Mouse (Mus musculus) G1E (cell line): ENCODE measurements around the gene Igf2bp3. TPM values are rescaled to one million over a fixed set of nuclear protein-coding genes. Genes with fewer than 3 reads are reported as not detected.
A peak's percentile ranks its signal among the peaks of the same experiment; 100 is the strongest.

Experiments
- ATAC-seq: 2 replicates; pipeline ENCODE4 v1.8.0; 2016; ENCODE audit warnings: mild to moderate bottlenecking; ENCODE audit not compliant: insufficient number of reproducible peaks, poor library complexity, low FRiP score, severe bottlenecking; ENCODE audit errors: extremely low read depth
- DNase-seq: peaks from one replicate; pipeline ENCODE4 v3.0.0; 2012; ENCODE audit warnings: low spot score
- H3K27me3 ChIP-seq: 2 replicates; pipeline ENCODE4 v1.6.1; 2012; ENCODE audit warnings: mild to moderate bottlenecking, low read length, inconsistent platforms; ENCODE audit not compliant: insufficient read depth
- H3K36me3 ChIP-seq: replicated peaks from 2 replicates; pipeline ENCODE3; 2012; ENCODE audit warnings: mild to moderate bottlenecking, inconsistent platforms
- H3K4me1 ChIP-seq: 2 replicates; pipeline ENCODE4 v1.6.1; 2012; ENCODE audit warnings: low read depth, low read length, inconsistent platforms, mixed read lengths; ENCODE audit not compliant: insufficient read depth
- H3K4me3 ChIP-seq: 2 replicates; pipeline ENCODE4 v1.5.1; 2012; ENCODE audit warnings: low read depth, mild to moderate bottlenecking, inconsistent platforms, low read length, moderate library complexity, mixed read lengths
- H3K9me3 ChIP-seq: replicated peaks from 2 replicates; pipeline ENCODE4 v1.6.1; 2012; ENCODE audit warnings: inconsistent platforms
- CTCF ChIP-seq: IDR thresholded peaks from 2 replicates; pipeline ENCODE4 v1.5.1; 2012; ENCODE audit warnings: low read depth, low read length, inconsistent platforms, mixed read lengths
- GATA1 ChIP-seq: IDR thresholded peaks from 2 replicates; pipeline ENCODE4 v1.6.1; 2012; ENCODE audit warnings: borderline replicate concordance, low read length, inconsistent platforms, mixed read lengths
- GATA2 ChIP-seq: IDR thresholded peaks from 2 replicates; pipeline ENCODE4 v1.6.1; 2012; ENCODE audit warnings: low read depth, low read length, inconsistent platforms, borderline replicate concordance
- POLR2AphosphoS5 ChIP-seq: IDR thresholded peaks from 2 replicates; pipeline ENCODE4 v1.6.1; 2012; ENCODE audit warnings: low read depth, low read length, inconsistent platforms; ENCODE audit not compliant: insufficient replicate concordance
- TAL1 ChIP-seq: conservative IDR thresholded peaks from 2 replicates; pipeline ENCODE4 v1.6.1; 2012; ENCODE audit warnings: low read depth, low read length, inconsistent platforms, mixed read lengths
- polyA plus RNA-seq: library from polyadenylated mRNA; stranded (reverse); fragments of >175 nt; gene quantifications from 2 replicates; pipeline ENCODE4 v1.2.3, GENCODE M21; 2012
- total RNA-seq, 2 experiments: library from RNA; stranded (forward) in 1 of 2; stranded (reverse) in 1 of 2; fragments of 200-1000 nt in 1 of 2; fragments of >200 nt in 1 of 2; fragmentation: Nextera tagmentation in 1 of 2; gene quantifications; 2 replicates each; pipeline ENCODE4 v1.2.3; 2014 to 2017

Igf2bp3 gene
- total and polyA plus RNA-seq, 3 experiments: 25.9 to 50.9 (median 41.2) TPM

GRCm38 (mm10) chr6:49057053-49058021 lies 157.4 kb downstream of the Igf2bp3 start:
- H3K36me3 ChIP-seq: no peaks in the 10 kb centered on the region
- TF ChIP-seq CTCF: peak; percentile 47; the same call in 1 of the 2 replicates
- TF ChIP-seq GATA2: no peak
- no peak overlapping the region for H3K4me3 ChIP-seq
- peaks cover 24% of the 10 kb centered on the region for H3K27me3 ChIP-seq
- peaks cover 3% of the 10 kb centered on the region for H3K9me3 ChIP-seq
- peaks cover 3% of the 10 kb centered on the region for H3K4me1 ChIP-seq
- ATAC-seq (no peak), DNase-seq (peak; percentile 27)

GRCm38 (mm10) chr6:49056009-49056408 lies 158.7 kb downstream of the Igf2bp3 start:
- Histone ChIP-seq H3K27me3 (peaks cover 30% of the 10 kb centered on the region), H3K9me3 (peaks cover 3% of the 10 kb centered on the region), H3K4me3 (no peak overlapping the region), H3K36me3 (no peaks in the 10 kb centered on the region), H3K4me1 (peaks cover 3% of the 10 kb centered on the region)
- TF ChIP-seq TAL1: no peak
- TF ChIP-seq GATA1: no peak
- no peak for TF ChIP-seq GATA2
- no peak for TF ChIP-seq POLR2AphosphoS5
- TF ChIP-seq CTCF: no peak
- DNase-seq (no peak), ATAC-seq (no peak)

GRCm38 (mm10) chr6:49055256-49055733 lies 159.5 kb downstream of the Igf2bp3 start:
- ATAC-seq: no peak
- Histone ChIP-seq H3K4me1 (peaks cover 3% of the 10 kb centered on the region), H3K27me3 (peaks cover 32% of the 10 kb centered on the region), H3K36me3 (no peaks in the 10 kb centered on the region), H3K4me3 (no peak overlapping the region), H3K9me3 (peaks cover 3% of the 10 kb centered on the region)
- TF ChIP-seq TAL1: no peak
- TF ChIP-seq GATA1: no peak
- TF ChIP-seq POLR2AphosphoS5: no peak
- TF ChIP-seq CTCF: no peak
- TF ChIP-seq GATA2: no peak
- DNase-seq: no peak

- Histone ChIP-seq H3K4me1 (0 out of 2 replicates have a peak, but pooled peaks cover 2% of the 10 kb centered on the region), H3K36me3 (no peaks in the 10 kb centered on the region), H3K9me3 (peaks cover 3% of the 10 kb centered on the region), H3K27me3 (peaks cover 29% of the 10 kb centered on the region), H3K4me3 (no peak overlapping the region)
- DNase-seq: no peak
- TF ChIP-seq CTCF (no peak), POLR2AphosphoS5 (no peak), GATA2 (no peak), GATA1 (no peak), TAL1 (no peak)
- no peak for ATAC-seq
Observed at GRCm38 (mm10) chr6:49052191-49052590, 162.6 kb downstream of the Igf2bp3 start.

- no peak for TF ChIP-seq GATA1
- no peak for TF ChIP-seq TAL1
- TF ChIP-seq GATA2: no peak
- TF ChIP-seq CTCF: no peak
- no peak for TF ChIP-seq POLR2AphosphoS5
- Histone ChIP-seq H3K4me3 (no peak overlapping the region), H3K36me3 (no peaks in the 10 kb centered on the region), H3K27me3 (peaks cover 31% of the 10 kb centered on the region), H3K9me3 (peaks cover 3% of the 10 kb centered on the region), H3K4me1 (0 out of 2 replicates have a peak, but pooled peaks cover 2% of the 10 kb centered on the region)
- ATAC-seq (no peak), DNase-seq (no peak)
Observed at GRCm38 (mm10) chr6:49050677-49051410, 163.9 kb downstream of the Igf2bp3 start.

- ATAC-seq (no peak), DNase-seq (no peak)
- H3K27me3 ChIP-seq: peaks cover 28% of the 10 kb centered on the region
- TF ChIP-seq TAL1 (no peak), GATA2 (no peak), CTCF (no peak), GATA1 (no peak), POLR2AphosphoS5 (no peak)
- H3K9me3 ChIP-seq: no peaks in the 10 kb centered on the region
- H3K36me3 ChIP-seq: no peaks in the 10 kb centered on the region
- H3K4me1 ChIP-seq: 0 out of 2 replicates have a peak, but pooled peaks cover 2% of the 10 kb centered on the region
- H3K4me3 ChIP-seq: no peak overlapping the region
Observed at GRCm38 (mm10) chr6:49048395-49048794, 166.4 kb downstream of the Igf2bp3 start.
